Mouse (Mus musculus): ENCODE results near the gene Sec24a. TPM values are rescaled to one million over a fixed set of nuclear protein-coding genes. Genes with fewer than 3 reads are reported as not detected.
"Not testable (repeated sequence)": the region's sequence is repeated elsewhere in the genome, so short reads cannot be mapped to it uniquely, and the experiment has no call there.

Sec24a gene
- polyA plus RNA-seq, 1 experiment from 2014 or later = 22.8 TPM

DNA sequence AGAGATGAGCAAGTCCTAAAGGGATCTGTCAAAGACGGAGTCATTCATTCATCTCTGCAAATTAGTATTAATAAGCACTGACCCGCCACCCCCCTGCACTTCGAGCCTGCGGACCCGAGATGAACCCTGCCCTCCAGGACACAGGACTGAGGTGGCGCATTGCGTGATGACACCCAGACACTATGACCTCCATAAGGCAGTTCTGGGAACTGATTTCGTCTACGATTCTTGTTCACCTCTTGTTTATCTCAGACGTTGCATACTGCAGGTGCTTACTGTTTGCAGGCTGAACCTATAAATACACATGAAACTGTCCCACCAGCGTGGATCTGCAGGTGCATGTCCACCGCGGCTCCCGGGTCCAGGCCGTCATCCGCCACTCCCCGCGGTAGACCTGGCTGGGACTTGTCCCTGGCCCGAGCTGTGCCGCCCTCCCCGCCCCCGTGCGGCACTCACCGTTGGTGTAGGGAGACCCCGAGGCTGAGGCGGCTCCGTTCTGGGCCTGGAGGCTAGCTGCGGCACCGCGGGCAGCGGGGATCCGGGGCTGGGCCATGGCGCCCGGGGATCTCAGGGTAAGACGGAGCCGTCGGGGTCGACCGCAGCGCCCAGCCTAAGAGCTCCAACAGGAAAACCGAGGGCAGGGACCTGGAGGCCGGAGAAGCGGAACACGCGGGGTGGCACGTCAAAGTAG is 7.7 kb downstream of the Sec24a start:
- peaks cover 18% of the 10 kb centered on the region for H3K4me1 ChIP-seq (ENCODE audit: control insufficient read depth, insufficient read depth, low read length)
- peak overlapping the region; percentile 95 for H3K4me3 ChIP-seq (ENCODE audit: low read depth, low read length)
- peak overlapping the region; percentile 93 for H3K4me2 ChIP-seq (ENCODE audit: low read depth, low read length)
- H3K36me3 ChIP-seq (ENCODE audit: control insufficient read depth, insufficient read depth, low read length) = no peaks in the 10 kb centered on the region
- no peaks in the 10 kb centered on the region for H3K9me3 ChIP-seq (ENCODE audit: control insufficient read depth, low read length)
- under 1% methylated on average over 46 of the region's 46 CpGs for WGBS
- peak; percentile 79 for ATAC-seq (ENCODE audit: low read depth)
- peak overlapping the region; percentile 95 for H3K9ac ChIP-seq (replicated peaks; ENCODE audit: low read depth, low read length)
- H3K27ac ChIP-seq (ENCODE audit: low read depth, low read length) = peak overlapping the region; percentile 77
- H3K27me3 ChIP-seq (ENCODE audit: control insufficient read depth, insufficient read depth, low read length) = no peaks in the 10 kb centered on the region

DNA sequence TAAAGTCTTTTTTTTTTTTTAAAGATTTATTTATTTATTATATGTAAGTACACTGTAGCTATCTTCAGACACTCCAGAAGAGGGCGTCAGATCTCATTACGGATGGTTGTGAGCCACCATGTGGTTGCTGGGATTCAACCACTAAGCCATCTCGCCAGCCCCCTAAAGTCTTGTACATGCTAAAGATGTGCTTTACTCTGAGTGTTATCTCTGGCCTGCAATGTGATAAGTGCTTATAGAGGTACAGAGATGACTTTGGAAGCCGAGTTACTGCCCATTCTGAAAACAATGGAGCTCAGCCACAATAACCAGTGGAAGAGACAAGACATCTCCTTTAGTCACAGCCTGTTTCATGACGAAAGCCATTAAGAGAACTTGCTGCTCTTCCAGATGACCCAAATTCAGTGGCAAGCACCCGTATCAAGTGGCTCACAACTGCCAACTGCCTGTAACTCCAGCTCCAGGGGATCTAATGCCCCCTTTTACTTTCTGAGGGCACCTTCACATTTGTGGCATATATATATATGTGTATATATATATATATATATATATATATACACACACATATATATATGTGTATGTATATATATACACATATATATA is 11.7 kb downstream of the Sec24a start:
- 82% methylated on average over 6 of the region's 6 CpGs for WGBS
- not testable (repeated sequence) for H3K9me3 ChIP-seq (ENCODE audit: control insufficient read depth, low read length); H3K9ac ChIP-seq (replicated peaks; ENCODE audit: low read depth, low read length)

DNA sequence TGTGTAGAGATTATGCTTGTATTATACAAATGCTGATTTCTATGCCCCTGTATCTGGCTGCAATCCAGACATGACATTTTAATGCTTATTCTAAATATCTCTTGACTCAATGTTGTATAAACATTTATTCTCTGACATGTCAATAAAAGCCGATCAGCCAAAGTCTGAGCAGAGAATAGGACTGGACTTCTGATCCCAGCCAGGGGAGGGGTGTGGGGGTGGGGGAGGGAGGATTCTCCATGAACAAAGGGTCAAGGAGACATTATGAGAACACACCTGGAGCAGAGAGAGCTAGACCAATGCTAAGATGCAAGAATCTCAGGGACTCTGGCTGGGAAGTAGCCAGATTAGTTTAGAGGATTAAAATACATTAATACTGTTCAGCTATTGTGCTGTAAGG is 17.3 kb downstream of the Sec24a start:
- Histone ChIP-seq H3K27me3 (ENCODE audit: control insufficient read depth, insufficient read depth, low read length) (no peaks in the 10 kb centered on the region), H3K36me3 (ENCODE audit: control insufficient read depth, insufficient read depth, low read length) (peaks cover 16% of the 10 kb centered on the region), H3K27ac (ENCODE audit: low read depth, low read length) (no peak overlapping the region), H3K4me1 (ENCODE audit: control insufficient read depth, insufficient read depth, low read length) (no peaks in the 10 kb centered on the region), H3K9me3 (ENCODE audit: control insufficient read depth, low read length) (no peaks in the 10 kb centered on the region), H3K4me3 (ENCODE audit: low read depth, low read length) (no peak overlapping the region), H3K9ac (replicated peaks; ENCODE audit: low read depth, low read length) (no peak overlapping the region), H3K4me2 (ENCODE audit: low read depth, low read length) (no peak overlapping the region)
- 79% methylated on average over 1 of the region's 1 CpGs for WGBS
- no peak for ATAC-seq (ENCODE audit: low read depth)

More for the DNA sequence above, 11.7 kb downstream of the Sec24a start:
- not testable (repeated sequence) for H3K27ac ChIP-seq (ENCODE audit: low read depth, low read length); ATAC-seq (ENCODE audit: low read depth); H3K27me3 ChIP-seq (ENCODE audit: control insufficient read depth, insufficient read depth, low read length); H3K4me2 ChIP-seq (ENCODE audit: low read depth, low read length); H3K36me3 ChIP-seq (ENCODE audit: control insufficient read depth, insufficient read depth, low read length); H3K4me3 ChIP-seq (ENCODE audit: low read depth, low read length)
- peaks cover 15% of the 10 kb centered on the region for H3K4me1 ChIP-seq (ENCODE audit: control insufficient read depth, insufficient read depth, low read length)

DNA sequence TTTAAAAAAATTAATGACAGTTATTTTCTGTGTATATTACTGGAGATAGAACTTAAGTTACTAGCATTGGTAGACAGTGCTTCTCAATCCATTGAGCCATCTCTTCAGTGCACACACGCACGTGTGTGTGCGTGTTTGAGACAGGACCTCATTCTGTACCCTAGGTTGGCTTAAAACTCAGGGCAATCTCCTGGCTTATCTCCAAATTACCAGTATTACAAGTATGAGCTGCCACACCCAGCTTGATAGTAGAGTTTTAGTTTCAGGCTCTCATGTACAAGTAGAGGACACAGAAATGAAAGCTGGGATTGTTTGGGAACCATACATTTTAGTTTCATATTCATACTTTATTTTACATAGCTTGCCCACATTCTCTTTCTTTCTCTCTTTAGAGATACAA is 22.7 kb downstream of the Sec24a start:
- no peaks in the 10 kb centered on the region for H3K9me3 ChIP-seq (ENCODE audit: control insufficient read depth, low read length)
- no peak overlapping the region for H3K27ac ChIP-seq (ENCODE audit: low read depth, low read length)
- H3K36me3 ChIP-seq (ENCODE audit: control insufficient read depth, insufficient read depth, low read length) = peaks cover 20% of the 10 kb centered on the region
- ATAC-seq (ENCODE audit: low read depth) = no peak
- no peaks in the 10 kb centered on the region for H3K27me3 ChIP-seq (ENCODE audit: control insufficient read depth, insufficient read depth, low read length)
- H3K9ac ChIP-seq (replicated peaks; ENCODE audit: low read depth, low read length) = no peak overlapping the region
- H3K4me1 ChIP-seq (ENCODE audit: control insufficient read depth, insufficient read depth, low read length) = no peaks in the 10 kb centered on the region
- H3K4me3 ChIP-seq (ENCODE audit: low read depth, low read length) = no peak overlapping the region
- WGBS = 92% methylated on average over 3 of the region's 3 CpGs
- H3K4me2 ChIP-seq (ENCODE audit: low read depth, low read length) = no peak overlapping the region

DNA sequence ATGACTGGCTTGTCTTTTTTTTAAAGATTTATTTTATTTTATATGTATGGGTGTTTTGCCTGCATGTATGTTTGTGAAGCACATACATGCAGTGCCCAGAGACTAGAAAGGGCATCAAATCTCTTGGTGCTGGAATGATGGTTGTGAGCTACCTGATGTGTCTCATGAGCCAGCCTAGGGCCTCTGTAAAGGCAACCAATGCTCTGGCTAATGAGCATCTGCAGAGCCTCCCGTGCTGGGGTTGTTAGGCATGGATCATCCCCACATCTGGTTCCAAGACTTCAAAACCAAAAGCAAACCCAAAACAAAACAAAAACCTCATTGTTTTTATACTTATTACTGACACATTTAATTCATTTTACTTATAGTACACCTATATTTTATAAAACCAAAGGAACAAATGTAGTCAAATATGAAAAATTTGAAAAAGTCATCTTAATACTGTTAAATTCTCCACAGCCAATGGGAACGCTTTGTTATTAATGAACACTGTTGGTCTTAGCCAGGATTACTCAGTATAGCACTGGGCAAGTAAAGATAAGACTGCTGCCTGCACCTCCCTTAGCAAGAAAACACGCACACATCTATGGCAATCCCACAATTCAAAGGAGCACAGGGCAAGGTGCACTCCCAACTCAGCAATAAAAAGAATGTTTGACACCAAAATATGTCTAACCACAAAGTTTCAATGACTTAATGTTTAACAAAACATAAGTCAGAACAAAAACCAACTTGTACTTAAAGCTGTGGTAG is 24.6 kb downstream of the Sec24a start:
- no peak for ATAC-seq (ENCODE audit: low read depth)

DNA sequence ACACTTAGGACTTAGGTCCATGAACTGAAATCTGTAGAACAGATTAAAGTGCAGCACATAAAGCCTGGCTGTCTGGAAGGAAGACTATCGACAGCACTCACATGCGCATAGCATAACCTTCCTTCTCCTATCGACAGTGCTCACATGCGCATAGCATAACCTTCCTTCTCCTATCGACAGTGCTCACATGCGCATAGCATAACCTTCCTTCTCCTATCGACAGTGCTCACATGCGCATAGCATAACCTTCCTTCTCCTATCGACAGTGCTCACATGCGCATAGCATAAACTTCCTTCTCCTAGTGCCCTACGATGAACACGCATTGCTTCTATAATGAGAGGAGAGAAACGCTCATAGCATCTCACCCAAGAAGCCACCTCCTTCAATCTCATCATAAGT is 29.2 kb downstream of the Sec24a start:
- not testable (repeated sequence) for H3K27ac ChIP-seq (ENCODE audit: low read depth, low read length); H3K27me3 ChIP-seq (ENCODE audit: control insufficient read depth, insufficient read depth, low read length); ATAC-seq (ENCODE audit: low read depth); H3K4me2 ChIP-seq (ENCODE audit: low read depth, low read length); H3K9ac ChIP-seq (replicated peaks; ENCODE audit: low read depth, low read length); H3K4me1 ChIP-seq (ENCODE audit: control insufficient read depth, insufficient read depth, low read length); H3K9me3 ChIP-seq (ENCODE audit: control insufficient read depth, low read length); H3K4me3 ChIP-seq (ENCODE audit: low read depth, low read length)
- WGBS = 96% methylated on average over 12 of the region's 13 CpGs
- H3K36me3 ChIP-seq (ENCODE audit: control insufficient read depth, insufficient read depth, low read length) = peaks cover 34% of the 10 kb centered on the region

More for the DNA sequence above, 24.6 kb downstream of the Sec24a start:
- Histone ChIP-seq H3K9ac (replicated peaks; ENCODE audit: low read depth, low read length) (no peak overlapping the region), H3K27me3 (ENCODE audit: control insufficient read depth, insufficient read depth, low read length) (no peaks in the 10 kb centered on the region), H3K36me3 (ENCODE audit: control insufficient read depth, insufficient read depth, low read length) (peaks cover 23% of the 10 kb centered on the region), H3K27ac (ENCODE audit: low read depth, low read length) (no peak overlapping the region), H3K4me1 (ENCODE audit: control insufficient read depth, insufficient read depth, low read length) (no peaks in the 10 kb centered on the region), H3K4me2 (ENCODE audit: low read depth, low read length) (no peak overlapping the region), H3K9me3 (ENCODE audit: control insufficient read depth, low read length) (no peaks in the 10 kb centered on the region), H3K4me3 (ENCODE audit: low read depth, low read length) (no peak overlapping the region)
- 94% methylated on average over 3 of the region's 3 CpGs for WGBS

DNA sequence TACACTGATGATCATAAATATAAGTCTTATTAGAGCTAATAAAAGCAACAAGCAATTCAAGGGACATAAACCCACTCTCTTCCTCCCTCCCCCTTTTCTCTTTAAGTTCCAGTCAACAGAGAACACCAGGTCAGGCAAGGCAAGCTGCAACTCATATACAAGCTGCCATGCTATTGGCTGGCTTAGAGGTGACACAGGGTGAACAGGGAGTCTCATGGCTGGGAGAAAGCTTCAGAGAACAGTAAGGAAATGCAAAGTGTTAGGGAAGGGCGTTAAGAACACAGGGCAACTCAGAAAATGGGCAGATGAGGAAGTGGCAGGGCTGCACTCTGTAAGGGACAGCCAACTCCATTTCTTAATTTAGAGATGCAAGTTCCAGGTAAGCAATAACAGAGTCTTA is 30.6 kb downstream of the Sec24a start:
- H3K4me1 ChIP-seq (ENCODE audit: control insufficient read depth, insufficient read depth, low read length) = no peaks in the 10 kb centered on the region

DNA sequence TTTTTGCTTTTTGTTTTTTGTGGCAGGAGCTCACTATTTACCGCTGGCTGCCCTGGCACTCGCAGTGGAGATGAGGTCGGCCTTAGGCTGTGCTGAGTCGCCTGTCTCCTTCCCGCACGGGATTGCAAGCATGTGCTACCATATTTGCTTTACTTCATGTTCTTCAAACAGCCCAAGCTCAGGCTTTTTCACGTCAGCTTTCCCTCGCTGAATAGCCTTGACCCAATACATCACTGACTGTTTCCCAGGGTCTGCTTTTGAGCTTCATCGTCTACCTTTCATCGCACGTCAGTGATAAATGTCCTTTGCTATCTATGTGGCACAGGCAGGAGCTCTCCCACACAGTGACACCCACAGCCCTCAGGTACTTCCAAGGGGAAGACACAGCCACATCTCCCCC is 42.4 kb downstream of the Sec24a start:
- no peak overlapping the region for H3K4me2 ChIP-seq (ENCODE audit: low read depth, low read length)
- no peak for ATAC-seq (ENCODE audit: low read depth)
- H3K27ac ChIP-seq (ENCODE audit: low read depth, low read length) = no peak overlapping the region
- no peak overlapping the region for H3K9ac ChIP-seq (replicated peaks; ENCODE audit: low read depth, low read length)
- H3K9me3 ChIP-seq (ENCODE audit: control insufficient read depth, low read length) = no peaks in the 10 kb centered on the region
- no peak overlapping the region for H3K4me3 ChIP-seq (ENCODE audit: low read depth, low read length)
- WGBS = 92% methylated on average over 11 of the region's 11 CpGs
- H3K27me3 ChIP-seq (ENCODE audit: control insufficient read depth, insufficient read depth, low read length) = no peaks in the 10 kb centered on the region
- no peaks in the 10 kb centered on the region for H3K4me1 ChIP-seq (ENCODE audit: control insufficient read depth, insufficient read depth, low read length)
- peaks cover 58% of the 10 kb centered on the region for H3K36me3 ChIP-seq (ENCODE audit: control insufficient read depth, insufficient read depth, low read length)

More for the DNA sequence above, 30.6 kb downstream of the Sec24a start:
- no peak overlapping the region for H3K9ac ChIP-seq (replicated peaks; ENCODE audit: low read depth, low read length)
- no peak overlapping the region for H3K4me3 ChIP-seq (ENCODE audit: low read depth, low read length)
- no peak overlapping the region for H3K27ac ChIP-seq (ENCODE audit: low read depth, low read length)
- WGBS = 76% methylated on average over 1 of the region's 1 CpGs
- H3K36me3 ChIP-seq (ENCODE audit: control insufficient read depth, insufficient read depth, low read length) = peaks cover 36% of the 10 kb centered on the region
- no peaks in the 10 kb centered on the region for H3K9me3 ChIP-seq (ENCODE audit: control insufficient read depth, low read length)
- H3K27me3 ChIP-seq (ENCODE audit: control insufficient read depth, insufficient read depth, low read length) = no peaks in the 10 kb centered on the region
- H3K4me2 ChIP-seq (ENCODE audit: low read depth, low read length) = no peak overlapping the region
- ATAC-seq (ENCODE audit: low read depth) = no peak

DNA sequence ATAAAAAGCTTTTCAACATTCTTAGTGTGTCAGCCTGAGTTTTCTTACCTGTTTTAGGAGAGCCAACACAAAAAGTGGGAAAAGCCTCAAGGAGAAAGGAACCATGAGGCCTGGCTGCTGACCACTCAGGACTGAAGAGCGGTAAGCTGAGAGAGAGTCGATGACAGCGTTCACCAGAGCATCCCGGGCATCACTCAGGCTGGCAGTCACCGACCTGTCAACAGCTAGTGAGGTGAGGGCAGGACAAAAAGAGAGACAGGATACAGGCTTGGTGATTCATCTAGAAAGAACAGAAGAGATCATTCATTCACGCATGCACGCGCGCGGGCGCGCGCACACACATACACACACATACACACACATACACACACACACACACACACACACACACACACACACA is 56.4 kb downstream of the Sec24a start:
- no peak for ATAC-seq (ENCODE audit: low read depth)
- Histone ChIP-seq H3K27me3 (ENCODE audit: control insufficient read depth, insufficient read depth, low read length) (no peaks in the 10 kb centered on the region), H3K36me3 (ENCODE audit: control insufficient read depth, insufficient read depth, low read length) (peaks cover 40% of the 10 kb centered on the region), H3K4me2 (ENCODE audit: low read depth, low read length) (no peak overlapping the region), H3K9ac (replicated peaks; ENCODE audit: low read depth, low read length) (no peak overlapping the region), H3K9me3 (ENCODE audit: control insufficient read depth, low read length) (no peaks in the 10 kb centered on the region), H3K4me3 (ENCODE audit: low read depth, low read length) (no peak overlapping the region), H3K27ac (ENCODE audit: low read depth, low read length) (no peak overlapping the region), H3K4me1 (ENCODE audit: control insufficient read depth, insufficient read depth, low read length) (no peaks in the 10 kb centered on the region)
- WGBS = 99% methylated on average over 13 of the region's 13 CpGs
